Mouse (Mus musculus) left cerebral cortex, postnatal 4 days (tissue): ENCODE data around the gene Got1. TPM values are rescaled to one million over a fixed set of nuclear protein-coding genes. Genes with fewer than 3 reads are reported as not detected.

Experiments
- total RNA-seq, 2 experiments: library from RNA; stranded (reverse); gene quantifications; 2 replicates each; pipeline ENCODE4 v1.2.3; 2021

Got1 gene
- total RNA-seq, 2 experiments from 2014 or later, result 75.4 to 89.8 TPM

Other genes starting within 250 kb of the Got1 start
- 1 to 10 TPM; 1.0 to 1.1 TPM for gene Hpse2, start 136.2 kb downstream of the Got1 start, total RNA-seq
- 10 to 100 TPM; 24.6 to 25.8 TPM for gene Cnnm1, start 84.2 kb downstream of the Got1 start, total RNA-seq
- not detected for gene Nkx2-3, start 87.7 kb upstream of the Got1 start, total RNA-seq
- gene Slc25a28, start 150.3 kb upstream of the Got1 start, total RNA-seq, result 10 to 100 TPM; 48.8 to 50.7 TPM
- gene Entpd7, start 165.1 kb upstream of the Got1 start, total RNA-seq, result 10 to 100 TPM; 26.2 to 26.3 TPM
- gene Cutc, start 228.4 kb upstream of the Got1 start, total RNA-seq, result 1 to 10 TPM; 2.2 to 4.3 TPM
- 10 to 100 TPM; 17.6 to 18.3 TPM for gene Cox15, start 228.4 kb upstream of the Got1 start, total RNA-seq